Mouse (Mus musculus) embryonic fibroblast, embryonic 13.5 days (primary cell): ENCODE data around the gene Ubqln1.

Source experiments
- CTCF ChIP-seq: IDR thresholded peaks from 2 replicates; pipeline ENCODE4 v1.5.1; 2011; ENCODE audit warnings: mild to moderate bottlenecking, control low read depth, low read length, moderate library complexity, borderline replicate concordance; ENCODE audit not compliant: insufficient read depth
- POLR2A ChIP-seq: IDR thresholded peaks from 2 replicates; pipeline ENCODE4 v1.6.1; 2011; ENCODE audit warnings: low read depth, mild to moderate bottlenecking, control low read depth, low read length, moderate library complexity

DNA sequence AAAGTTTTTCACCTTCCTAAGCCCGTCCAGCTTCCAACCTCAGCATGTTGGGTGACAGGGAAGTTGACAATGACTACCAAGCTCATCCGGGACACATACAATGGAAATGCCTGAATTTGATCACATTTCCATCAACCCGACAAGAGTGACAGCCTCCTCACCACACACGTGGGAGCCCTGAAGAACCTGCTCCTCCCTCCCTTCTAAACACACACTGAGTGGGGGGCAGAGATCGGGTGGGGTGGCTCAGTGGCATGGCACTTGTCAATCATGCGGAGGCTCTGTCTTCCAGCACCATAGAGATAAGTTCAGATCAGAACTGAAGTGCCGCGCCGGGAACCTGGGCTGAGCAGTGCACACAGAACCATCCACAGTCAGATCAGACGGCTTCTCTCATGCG, 65.0 kb downstream of the Ubqln1 start:
- TF ChIP-seq POLR2A (no peak), CTCF (no peak)
